Mouse (Mus musculus) adrenal gland, postnatal 25 days (tissue): Measurements from ENCODE around the gene Olfr1198. TPM values are rescaled to one million over a fixed set of nuclear protein-coding genes. Genes with fewer than 3 reads are reported as not detected.

Experiments used
- DNase-seq: peaks from one replicate; pipeline ENCODE4 v3.0.0; 2021; ENCODE audit warnings: mixed read lengths
- long read RNA-seq: library from polyadenylated mRNA; stranded (forward); transcript quantifications from one replicate; pipeline ENCODE4 v2.0.0, GENCODE M21; 2021
- total RNA-seq: library from RNA; stranded (reverse); gene quantifications from 2 replicates; pipeline ENCODE4 v1.2.3, GENCODE M21; 2021

Olfr1198 gene
- not detected in 2 replicates for total RNA-seq
- long read RNA-seq: 0 reads

DNA sequence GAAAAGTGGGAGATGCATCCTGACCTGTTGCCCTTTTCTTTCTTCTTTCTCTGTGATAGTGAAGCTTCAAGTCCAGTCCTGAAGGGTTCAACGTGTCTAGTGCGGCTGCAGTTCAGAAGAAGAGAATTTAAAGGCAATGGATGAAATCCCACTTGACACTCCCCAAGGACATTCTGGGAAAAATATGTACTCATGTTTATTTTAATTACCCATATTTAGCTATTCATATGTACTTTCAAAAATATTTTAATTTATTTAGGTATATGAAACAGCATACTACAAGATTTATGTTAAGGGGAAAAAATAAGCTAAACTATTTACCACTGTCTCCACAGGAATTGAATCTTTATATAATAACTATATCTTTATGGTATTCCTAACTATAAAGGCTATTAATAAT, at the start of gene Olfr1198:
Gene Olfr1198 (minus strand): TSS at position 101 of the 400 bp plus-strand sequence.
- no peak for DNase-seq

DNA sequence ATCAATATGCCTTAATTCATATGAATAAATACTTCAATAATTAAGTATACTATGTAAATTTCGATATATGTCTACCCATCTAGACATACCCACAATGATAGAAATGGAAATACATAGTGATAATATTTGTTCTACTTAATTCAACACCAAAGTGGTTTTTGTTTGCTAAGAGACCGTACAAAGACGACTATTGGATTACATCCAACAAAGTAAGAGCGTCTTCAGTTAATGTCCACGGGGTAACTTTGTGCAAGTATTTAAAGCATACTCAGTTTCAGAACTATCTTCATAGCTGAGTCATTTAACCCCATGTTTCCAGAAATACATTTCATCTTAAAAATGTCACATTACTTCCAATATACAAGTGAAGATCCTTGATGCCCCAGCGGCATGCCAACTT, 41.6 kb upstream of the Olfr1198 start, which contains the start of gene Olfr1201:
Gene Olfr1201 (plus strand): TSS at position 301 of the 400 bp plus-strand sequence.
- DNase-seq: no peak

DNA sequence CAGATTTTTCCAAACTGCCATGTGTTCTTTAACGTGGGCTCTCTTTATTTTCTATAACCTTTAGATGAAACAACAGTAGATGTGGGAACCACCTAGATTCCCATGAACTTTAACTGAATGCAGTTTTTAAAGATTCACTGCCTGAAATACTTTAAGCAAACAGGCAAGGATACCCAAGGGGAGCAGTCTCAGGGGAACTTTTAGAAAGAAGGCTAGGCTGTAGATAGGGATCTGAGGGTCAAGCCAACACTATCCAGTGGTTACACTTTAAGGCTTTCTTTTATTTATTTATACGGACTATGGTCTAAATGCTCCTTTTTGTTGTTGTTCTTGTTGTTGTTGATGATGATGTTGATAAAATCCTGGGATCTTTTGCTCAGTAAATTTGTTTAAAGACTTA, 19.2 kb upstream of the Olfr1198 start, which contains the start of gene Olfr1200:
Gene Olfr1200 (minus strand): TSS at position 101 of the 400 bp plus-strand sequence.
- no peak for DNase-seq

DNA sequence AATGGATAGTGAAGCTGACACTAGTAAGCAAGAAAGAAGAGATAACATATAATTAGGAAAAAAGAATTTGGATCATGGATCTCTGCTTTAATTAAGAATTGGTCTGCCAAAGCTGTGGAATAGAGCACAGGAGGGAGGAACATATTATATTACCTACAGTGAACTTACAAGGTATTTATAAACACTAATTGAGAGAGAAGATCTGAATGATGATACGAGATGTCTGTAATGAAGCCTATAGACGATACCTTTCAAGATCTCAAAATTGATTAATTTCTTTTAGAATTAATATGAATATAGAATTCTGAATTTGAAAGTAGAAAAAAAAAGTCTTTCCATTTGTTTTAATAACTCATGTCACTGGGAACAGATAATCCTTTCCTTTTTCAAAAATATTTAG, 9.2 kb upstream of the Olfr1198 start, which contains the start of gene Olfr1199:
Gene Olfr1199 (minus strand): TSS at position 101 of the 400 bp plus-strand sequence.
- no peak for DNase-seq

DNA sequence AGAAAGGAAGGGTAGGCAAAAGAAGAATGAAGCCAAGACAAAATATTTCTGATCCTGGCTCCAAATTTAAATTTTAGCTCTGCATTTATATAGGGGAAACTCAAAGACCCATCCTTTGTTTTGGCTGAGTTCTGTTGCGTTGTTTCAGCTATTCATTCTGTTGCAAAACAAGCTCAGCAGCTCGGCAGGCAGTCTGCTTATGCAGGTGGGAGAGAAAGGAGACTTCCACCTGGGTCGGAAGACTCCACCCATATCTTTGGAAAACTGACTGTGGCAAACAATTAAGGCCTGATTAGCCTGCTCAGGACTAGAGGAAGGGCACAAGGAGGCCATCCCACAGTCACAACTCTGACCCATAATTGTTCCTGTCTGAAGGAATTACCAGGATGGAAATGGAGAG, 7.8 kb downstream of the Olfr1198 start:
- DNase-seq: no peak

DNA sequence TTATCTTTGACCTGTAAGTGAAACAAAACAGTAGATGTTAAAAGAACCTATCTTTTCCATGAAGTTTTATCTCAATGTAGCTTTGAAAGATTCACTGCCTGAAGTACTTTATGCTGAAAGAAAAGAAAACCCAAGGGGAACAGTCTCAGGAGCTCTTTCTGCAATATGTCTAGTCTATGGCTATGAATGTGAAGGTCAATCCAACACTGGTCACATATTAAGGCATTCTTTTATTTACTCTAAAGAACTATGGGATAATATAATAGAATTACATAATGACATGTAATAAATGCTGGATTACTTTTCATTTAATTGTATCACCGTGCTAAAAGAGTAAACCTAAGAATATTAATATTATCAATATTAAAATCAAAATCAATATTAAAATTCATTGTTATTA, 18.9 kb downstream of the Olfr1198 start, which contains the start of gene Olfr1197:
Gene Olfr1197 (minus strand): TSS at position 101 of the 400 bp plus-strand sequence.
- DNase-seq: no peak

DNA sequence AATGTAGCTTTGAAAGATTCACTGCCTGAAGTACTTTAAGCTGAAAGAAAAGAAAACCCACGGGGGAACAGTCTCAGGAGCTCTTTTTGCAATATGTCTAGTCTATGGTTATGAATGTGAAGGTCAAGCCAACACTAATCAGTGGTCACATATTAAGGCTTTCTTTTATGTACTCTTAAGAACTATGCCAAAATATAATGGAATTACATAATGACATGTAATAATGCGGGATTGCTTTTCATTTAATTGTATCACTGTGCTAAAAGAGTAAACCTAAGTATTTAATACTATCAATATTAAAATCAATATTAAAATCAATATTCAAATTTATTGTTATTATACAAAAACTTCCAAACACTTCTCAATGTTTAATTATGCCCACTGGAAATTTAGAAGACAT, 46.7 kb downstream of the Olfr1198 start, which contains the start of gene Olfr1196:
Gene Olfr1196 (minus strand): TSS at position 101 of the 400 bp plus-strand sequence.
- DNase-seq: no peak

Other genes with a start within 250 kb of the Olfr1198 start
- not detected in 2 replicates for gene Olfr1186, start 232.8 kb downstream of the Olfr1198 start, total RNA-seq
- not detected in 2 replicates for gene Olfr1188, start 194.4 kb downstream of the Olfr1198 start, total RNA-seq
- gene Olfr1189, start 164.9 kb downstream of the Olfr1198 start, total RNA-seq: not detected in 2 replicates
- gene Olfr1191-ps1, start 110.8 kb downstream of the Olfr1198 start, total RNA-seq: not detected in 2 replicates
- gene Olfr1192-ps1, start 102.9 kb downstream of the Olfr1198 start, total RNA-seq: not detected in 2 replicates
- not detected in 2 replicates for gene Olfr1193, start 75.7 kb downstream of the Olfr1198 start, total RNA-seq
- gene Olfr1195, start 62.2 kb downstream of the Olfr1198 start, total RNA-seq: not detected in 2 replicates
- gene Olfr1196, start 46.8 kb downstream of the Olfr1198 start, total RNA-seq: not detected in 2 replicates
- gene Olfr1197, start 19.0 kb downstream of the Olfr1198 start, total RNA-seq: not detected in 2 replicates
- gene Olfr1199, start 9.1 kb upstream of the Olfr1198 start, total RNA-seq: not detected in 2 replicates
- not detected in 2 replicates for gene Olfr1200, start 19.1 kb upstream of the Olfr1198 start, total RNA-seq
- gene Olfr1201, start 41.7 kb upstream of the Olfr1198 start, total RNA-seq: not detected in 2 replicates
- gene Olfr1202, start 63.1 kb upstream of the Olfr1198 start, total RNA-seq: not detected in 2 replicates
- gene Olfr1205, start 78.4 kb upstream of the Olfr1198 start, total RNA-seq: not detected in 2 replicates
- gene Olfr1204, start 97.9 kb upstream of the Olfr1198 start, total RNA-seq: not detected in 2 replicates
- gene Olfr1206, start 111.9 kb upstream of the Olfr1198 start, total RNA-seq: not detected in 2 replicates
- not detected in 2 replicates for gene Olfr1208, start 150.9 kb upstream of the Olfr1198 start, total RNA-seq
- not detected in 2 replicates for gene Olfr1209, start 163.8 kb upstream of the Olfr1198 start, total RNA-seq
- gene Olfr1211, start 186.7 kb upstream of the Olfr1198 start, total RNA-seq: not detected in 2 replicates
- not detected in 2 replicates for gene Olfr1212, start 202.6 kb upstream of the Olfr1198 start, total RNA-seq
- not detected in 2 replicates for gene Gm13762, start 228.9 kb upstream of the Olfr1198 start, total RNA-seq
- not detected in 2 replicates for gene Olfr1214, start 241.3 kb upstream of the Olfr1198 start, total RNA-seq